7 mouse cellular contexts compared by ENCODE assay signal in genomic region chr11:42419791-42420633, GRCm38 (mm10). TPM values are rescaled to one million over a fixed set of nuclear protein-coding genes. Genes with fewer than 3 reads are reported as not detected.
DNase-seq lines count a peak whose midpoint lies in the region; ATAC-seq lines count a peak whose summit lies in the region.

No protein-coding gene starts in this region.

- WGBS in embryonic facial prominence, embryonic 10.5 days, result 1% methylated on average over 37 of the region's 40 CpGs
- 2% methylated on average over 21 of the region's 40 CpGs for WGBS in hindbrain, embryonic 12.5 days
- 2% methylated on average over 33 of the region's 40 CpGs for WGBS in limb, embryonic 12.5 days

- H3K4me2 ChIP-seq in hindbrain, embryonic 12.5 days (replicated peaks), result peak overlapping the region; percentile 83
- peak overlapping the region; percentile 92 for H3K4me2 ChIP-seq in limb, embryonic 12.5 days

- DNase-seq in ovary, postnatal 36 days (ENCODE audit: low spot score), result peak; percentile 10
- no peak for DNase-seq in ovary, postnatal 10 days (ENCODE audit: low spot score)
- peak; percentile 57 for DNase-seq in embryonic facial prominence, embryonic 10.5 days (ENCODE audit: low spot score)
- peak; percentile 63 to 72 for DNase-seq in right cerebral cortex, adult 2 months (ENCODE audit: low spot score in 2 of 2)
- no peak for DNase-seq in spleen, postnatal 36 days (ENCODE audit: low spot score in 2 of 2)

- peaks cover 10% of the 10 kb centered on the region for H3K4me1 ChIP-seq in embryonic facial prominence, embryonic 10.5 days
- 0 out of 2 replicates have a peak, but pooled peaks cover 8% of the 10 kb centered on the region for H3K4me1 ChIP-seq in hindbrain, embryonic 12.5 days
- no peaks in the 10 kb centered on the region for H3K4me1 ChIP-seq in limb, embryonic 12.5 days (replicated peaks)

- H3K36me3 ChIP-seq in embryonic facial prominence, embryonic 10.5 days (replicated peaks), result no peaks in the 10 kb centered on the region
- no peaks in the 10 kb centered on the region for H3K36me3 ChIP-seq in hindbrain, embryonic 12.5 days
- H3K36me3 ChIP-seq in limb, embryonic 12.5 days, result no peaks in the 10 kb centered on the region

- H3K9ac ChIP-seq in hindbrain, embryonic 12.5 days, result peak overlapping the region; percentile 62
- H3K9ac ChIP-seq in limb, embryonic 12.5 days (replicated peaks), result peak overlapping the region; percentile 51; the same call in 1 of the 2 replicates

- H3K27me3 ChIP-seq in embryonic facial prominence, embryonic 10.5 days (replicated peaks; ENCODE audit: low read depth, poor library complexity, severe bottlenecking), result peaks cover 33% of the 10 kb centered on the region
- no peaks in the 10 kb centered on the region for H3K27me3 ChIP-seq in hindbrain, embryonic 12.5 days
- peaks cover 32% of the 10 kb centered on the region for H3K27me3 ChIP-seq in limb, embryonic 12.5 days

- peak overlapping the region; percentile 71 for H3K27ac ChIP-seq in embryonic facial prominence, embryonic 10.5 days (replicated peaks)
- H3K27ac ChIP-seq in hindbrain, embryonic 12.5 days, result peak overlapping the region; percentile 86
- H3K27ac ChIP-seq in limb, embryonic 12.5 days, result no peak overlapping the region

- ATAC-seq in hindbrain, embryonic 12.5 days (ENCODE audit: low FRiP score), result peak; percentile 83
- ATAC-seq in limb, embryonic 12.5 days (ENCODE audit: insufficient number of reproducible peaks, insufficient read depth, low FRiP score, low TSS enrichment, low read depth), result peak; percentile 81

- no peaks in the 10 kb centered on the region for H3K9me3 ChIP-seq in embryonic facial prominence, embryonic 10.5 days
- no peaks in the 10 kb centered on the region for H3K9me3 ChIP-seq in hindbrain, embryonic 12.5 days (replicated peaks)
- H3K9me3 ChIP-seq in limb, embryonic 12.5 days, result no peaks in the 10 kb centered on the region

- H3K4me3 ChIP-seq in embryonic facial prominence, embryonic 10.5 days, result peak overlapping the region; percentile 66
- peak overlapping the region; percentile 55 for H3K4me3 ChIP-seq in hindbrain, embryonic 12.5 days
- peak overlapping the region; percentile 48 for H3K4me3 ChIP-seq in limb, embryonic 12.5 days (replicated peaks)

RNA-seq across cellular contexts. Expression of gene Gabrb2, which starts 0.5 kb away (rescaled TPM):
- polyA plus RNA-seq in embryonic facial prominence, embryonic 10.5 days (2016; fragmentation: Nextera tagmentation; extraction: Ambion mirVana), result 1.7 and 1.9 TPM in 2 replicates
- polyA plus RNA-seq in hindbrain, embryonic 12.5 days (2016; fragmentation: Nextera tagmentation; extraction: Ambion mirVana), result 10.2 and 11.4 TPM in 2 replicates
- 0.69 and 1.5 TPM in 2 replicates for polyA plus RNA-seq in limb, embryonic 12.5 days (2016; fragmentation: Nextera tagmentation; extraction: Ambion mirVana)

Comparison
In these comparisons a context has a peak if more than half of its experiments do, and no peak if none do; other contexts are left out.
1. DNase-seq: peak in ovary, postnatal 36 days (single experiment), embryonic facial prominence, embryonic 10.5 days (single experiment) and right cerebral cortex, adult 2 months (2 of 2); none in ovary, postnatal 10 days (single experiment) and spleen, postnatal 36 days (0 of 2).
2. Peak in every context shown above with its lines, with median percentiles within 50 percentile points of each other: H3K4me3 ChIP-seq.